Mouse (Mus musculus) left cerebral cortex, postnatal 4 days (tissue): Measurements from ENCODE around the gene Med25. TPM values are rescaled to one million over a fixed set of nuclear protein-coding genes. Genes with fewer than 3 reads are reported as not detected.

ENCODE experiments used
- microRNA-seq: library from miRNA; unstranded; fragments of <30 nt; microRNA quantifications from one replicate; pipeline ENCODE4 v1.2.0, GENCODE M21; 2022
- total RNA-seq, 2 experiments: library from RNA; stranded (reverse); gene quantifications; 2 replicates each; pipeline ENCODE4 v1.2.3; 2021

Gene Med25
- total RNA-seq, 2 experiments from 2014 or later, result 117 to 122 TPM

Small RNA genes lying within 50 kb of the gene (microRNA-seq; reads per million reads assigned to microRNA genes)
- gene Mir707, result not detected

Other genes starting within 250 kb of the Med25 start
- 1 to 10 TPM; 3.0 to 5.7 TPM for gene Myh14, start 221.9 kb downstream of the Med25 start, total RNA-seq
- not detected for gene Izumo2, start 184.0 kb downstream of the Med25 start, total RNA-seq
- gene Vrk3, start 144.3 kb downstream of the Med25 start, total RNA-seq, result 10 to 100 TPM; 19.6 to 25.9 TPM
- gene Zfp473, start 141.7 kb downstream of the Med25 start, total RNA-seq, result under 1 TPM; 0.84 to 0.91 TPM
- gene Nup62, start 76.6 kb downstream of the Med25 start, total RNA-seq, result 10 to 100 TPM; 50.3 to 51.1 TPM
- 1 to 10 TPM; 1.0 TPM for gene Il4i1, start 76.3 kb downstream of the Med25 start, total RNA-seq
- 10 to 100 TPM; 22.6 to 23.5 TPM for gene Atf5, start 76.1 kb downstream of the Med25 start, total RNA-seq
- gene Akt1s1, start 43.7 kb downstream of the Med25 start, total RNA-seq, result 10 to 100 TPM; 74.1 to 85.4 TPM
- gene Tbc1d17, start 43.6 kb downstream of the Med25 start, total RNA-seq, result 10 to 100 TPM; 57.1 to 68.3 TPM
- 10 to 100 TPM; 27.5 to 29.3 TPM for gene Pnkp, start 35.6 kb downstream of the Med25 start, total RNA-seq
- gene Ptov1, start 22.9 kb downstream of the Med25 start, total RNA-seq, result 100 to 1,000 TPM; 423 to 428 TPM
- gene Fuz, start 3.4 kb upstream of the Med25 start, total RNA-seq, result 10 to 100 TPM; 10.5 to 13.1 TPM
- 100 to 1,000 TPM; 232 to 258 TPM for gene Ap2a1, start 36.8 kb upstream of the Med25 start, total RNA-seq
- not detected for gene Tsks, start 50.5 kb upstream of the Med25 start, total RNA-seq
- 10 to 100 TPM; 59.7 to 68.8 TPM for gene Cpt1c, start 82.1 kb upstream of the Med25 start, total RNA-seq
- 100 to 1,000 TPM; 485 to 487 TPM for gene Prmt1, start 93.9 kb upstream of the Med25 start, total RNA-seq
- 10 to 100 TPM; 34.8 to 37.9 TPM for gene Irf3, start 104.9 kb upstream of the Med25 start, total RNA-seq
- gene Bcl2l12, start 106.0 kb upstream of the Med25 start, total RNA-seq, result 1 to 10 TPM; 4.4 to 4.7 TPM
- 100 to 1,000 TPM; 154 TPM for gene Scaf1, start 123.7 kb upstream of the Med25 start, total RNA-seq
- gene Rras, start 125.2 kb upstream of the Med25 start, total RNA-seq, result 1 to 10 TPM; 6.9 to 7.2 TPM
- 10 to 100 TPM; 77.9 to 80.6 TPM for gene Prr12, start 160.2 kb upstream of the Med25 start, total RNA-seq
- 10 to 100 TPM; 44.8 to 47.6 TPM for gene Nosip, start 169.7 kb upstream of the Med25 start, total RNA-seq
- 1 to 10 TPM; 6.2 to 7.2 TPM for gene Prrg2, start 170.0 kb upstream of the Med25 start, total RNA-seq
- gene Rcn3, start 199.5 kb upstream of the Med25 start, total RNA-seq, result 10 to 100 TPM; 13.0 to 16.7 TPM
- 10 to 100 TPM; 17.7 to 18.3 TPM for gene Fcgrt, start 211.1 kb upstream of the Med25 start, total RNA-seq
- 100 to 1,000 TPM; 707 to 729 TPM for gene Rps11, start 231.7 kb upstream of the Med25 start, total RNA-seq
- gene Rpl13a, start 236.0 kb upstream of the Med25 start, total RNA-seq, result 1,000 to 10,000 TPM in 1 of 2 experiments, 100 to 1,000 TPM in 1; 958 to 1,083 TPM
- gene Gm45713, start 243.5 kb upstream of the Med25 start, total RNA-seq, result under 1 TPM in 1 of 2 experiments, not detected in 1; 0.50 TPM
- 1 to 10 TPM; 2.8 to 3.0 TPM for gene Flt3l, start 243.7 kb upstream of the Med25 start, total RNA-seq